Mouse (Mus musculus) ZHBTc4 (cell line): ENCODE measurements around the gene Tedc2.

Experiments used
- DNase-seq: peaks from one replicate; pipeline ENCODE4 v3.0.0-alpha.2; 2011; ENCODE audit warnings: low read depth, low spot score

Tedc2 gene

GRCm38 (mm10) chr17:24220435-24221411 is at the start of gene Tedc2:
Gene Tedc2 (minus strand): TSS chr17:24220851.
- DNase-seq = peak; percentile 97

DNA sequence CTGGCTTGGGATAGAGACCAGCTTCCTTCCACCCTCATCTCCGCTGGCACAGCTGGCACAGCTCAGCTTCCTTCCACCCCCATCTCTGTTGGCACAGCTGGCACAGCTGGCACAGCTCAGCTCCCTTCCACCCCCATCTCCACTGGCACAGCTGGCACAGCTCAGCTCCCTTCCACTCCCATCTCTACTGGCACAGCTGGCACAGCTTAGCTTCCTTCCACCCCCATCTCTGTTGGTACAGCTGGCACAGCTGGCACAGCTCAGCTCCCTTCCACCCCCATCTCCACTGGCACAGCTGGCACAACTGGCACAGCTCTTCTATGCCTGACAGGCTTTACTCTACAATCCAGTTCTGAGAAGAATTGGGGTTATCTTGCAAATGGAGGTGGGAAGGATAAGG is 46.5 kb upstream of the Tedc2 start:
- no peak for DNase-seq

- DNase-seq = no peak
These were observed 44.1 kb upstream of the Tedc2 start for GRCm38 (mm10) chr17:24264766-24265165.

- DNase-seq = no peak
These were observed 39.9 kb upstream of the Tedc2 start for GRCm38 (mm10) chr17:24260516-24260915.

DNA sequence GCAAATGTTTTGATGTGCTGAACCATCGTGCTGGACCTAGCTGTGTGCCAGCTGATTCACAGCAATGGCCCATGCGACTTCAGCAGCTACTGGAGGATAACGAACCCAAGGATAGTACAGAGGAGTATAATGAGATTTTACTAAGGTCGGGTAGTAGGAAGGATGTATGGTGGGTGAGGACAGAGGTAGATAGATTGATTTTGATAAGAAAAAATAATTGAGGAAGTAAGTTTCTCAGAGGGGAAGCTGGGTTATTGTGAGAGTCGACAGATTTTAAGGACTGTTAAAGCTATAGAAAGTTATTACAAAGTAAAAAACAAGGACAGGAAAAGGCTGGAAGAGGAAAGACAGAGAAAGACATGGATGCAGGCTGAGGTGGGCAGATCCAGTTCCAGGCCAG is 39.1 kb upstream of the Tedc2 start:
- DNase-seq = no peak

DNA sequence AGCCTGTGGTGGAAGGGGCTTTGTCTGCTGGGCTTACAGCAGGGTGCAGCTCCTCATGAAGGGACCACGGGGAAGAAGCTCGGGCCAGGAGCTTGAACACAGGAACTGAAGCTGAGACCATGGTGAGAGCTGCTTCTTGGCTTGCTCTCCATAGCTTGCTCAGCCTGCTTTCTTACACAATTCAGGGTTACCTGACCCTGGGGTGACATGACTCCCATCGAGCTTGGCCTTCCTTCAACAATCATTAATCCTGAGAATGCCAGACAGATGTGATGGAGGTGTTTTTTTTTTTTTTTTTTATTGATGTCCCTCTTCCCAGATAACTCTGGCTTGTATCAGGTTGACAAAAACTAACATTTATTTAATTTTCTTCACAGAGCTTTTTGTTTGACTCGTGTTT is 38.3 kb upstream of the Tedc2 start:
- no peak for DNase-seq

DNA sequence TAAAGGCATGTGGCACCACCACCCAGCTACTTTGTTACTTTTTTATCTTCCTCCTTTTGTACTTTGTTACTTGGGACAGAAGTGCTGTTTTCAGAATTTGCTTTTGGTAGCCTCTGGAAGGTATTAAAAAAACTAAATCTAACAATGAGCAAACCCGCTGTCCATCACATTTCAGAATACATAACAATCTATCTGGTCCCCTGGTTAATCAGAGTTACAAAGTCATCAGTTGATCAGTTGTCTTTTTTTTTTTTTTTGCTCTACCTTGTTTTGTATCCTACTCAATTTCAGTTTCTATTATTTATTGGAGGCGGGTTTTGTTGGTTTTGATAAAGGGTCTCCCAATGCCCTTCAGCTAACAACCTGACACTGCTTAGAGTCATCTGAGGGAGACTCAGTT is 31.7 kb upstream of the Tedc2 start:
- no peak for DNase-seq

DNA sequence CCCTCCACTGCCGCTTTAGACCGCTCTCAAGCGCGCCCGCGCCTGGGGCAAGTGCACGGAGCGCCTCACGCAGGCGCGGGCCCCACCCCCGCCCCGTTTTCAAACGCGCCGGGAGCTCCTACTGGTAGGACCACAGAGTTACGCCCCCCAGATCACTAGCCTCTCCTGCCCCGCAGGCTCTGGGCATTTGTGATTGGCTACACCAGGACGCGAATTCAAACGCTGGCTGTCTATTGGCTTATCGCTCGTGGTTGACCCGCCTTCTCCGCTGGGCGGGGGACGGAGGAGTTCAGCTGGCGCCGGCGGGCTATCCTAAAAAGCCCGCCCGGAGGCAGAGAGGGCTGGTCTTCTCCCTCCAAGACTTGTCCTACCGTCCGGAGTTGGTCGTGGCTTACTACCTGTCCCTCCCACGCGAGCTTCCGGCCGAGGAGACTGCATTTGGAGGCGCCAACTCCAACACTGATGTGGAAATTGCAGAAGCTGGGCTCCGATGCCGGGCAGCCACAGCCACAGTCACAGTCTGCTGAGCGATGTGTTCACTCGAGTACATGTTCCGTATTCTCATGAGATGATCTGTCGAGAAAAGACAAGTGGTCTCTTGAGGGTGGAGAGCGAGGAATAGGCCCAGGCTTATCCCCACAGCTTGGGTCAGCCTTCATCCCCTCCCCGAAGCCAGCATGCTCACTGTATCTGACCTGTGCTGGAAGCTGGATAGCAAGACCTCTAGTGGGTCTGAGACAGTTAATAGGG is 30.8 kb upstream of the Tedc2 start, which contains the start of gene Ccnf:
Ccnf (minus strand) TSS at position 165 of the 750 bp plus-strand sequence.
- DNase-seq = peak; percentile 100

GRCm38 (mm10) chr17:24250988-24251319 is 30.3 kb upstream of the Tedc2 start:
- DNase-seq = no peak

- DNase-seq = peak; percentile 72
These were observed 28.0 kb upstream of the Tedc2 start for GRCm38 (mm10) chr17:24248641-24249040.

DNA sequence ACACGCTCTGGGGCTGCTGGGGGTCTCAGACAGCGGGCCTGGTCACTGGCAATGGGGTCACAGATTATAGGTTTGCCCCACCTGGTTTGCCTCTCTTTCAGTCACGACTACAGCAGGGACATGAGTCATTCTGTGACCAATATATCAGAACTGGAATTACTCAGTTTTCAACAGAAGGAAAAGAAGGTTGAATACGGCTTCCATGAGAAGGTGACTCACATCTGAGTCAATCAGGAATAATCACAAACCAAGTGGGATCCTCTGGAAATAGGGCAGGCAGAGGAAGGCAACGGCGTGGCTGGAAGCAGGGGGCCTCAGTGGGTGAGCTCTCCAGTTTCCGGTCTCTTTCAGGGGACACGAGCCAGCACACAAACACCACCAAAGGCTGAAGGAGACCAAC is 23.4 kb upstream of the Tedc2 start:
- DNase-seq = no peak

DNA sequence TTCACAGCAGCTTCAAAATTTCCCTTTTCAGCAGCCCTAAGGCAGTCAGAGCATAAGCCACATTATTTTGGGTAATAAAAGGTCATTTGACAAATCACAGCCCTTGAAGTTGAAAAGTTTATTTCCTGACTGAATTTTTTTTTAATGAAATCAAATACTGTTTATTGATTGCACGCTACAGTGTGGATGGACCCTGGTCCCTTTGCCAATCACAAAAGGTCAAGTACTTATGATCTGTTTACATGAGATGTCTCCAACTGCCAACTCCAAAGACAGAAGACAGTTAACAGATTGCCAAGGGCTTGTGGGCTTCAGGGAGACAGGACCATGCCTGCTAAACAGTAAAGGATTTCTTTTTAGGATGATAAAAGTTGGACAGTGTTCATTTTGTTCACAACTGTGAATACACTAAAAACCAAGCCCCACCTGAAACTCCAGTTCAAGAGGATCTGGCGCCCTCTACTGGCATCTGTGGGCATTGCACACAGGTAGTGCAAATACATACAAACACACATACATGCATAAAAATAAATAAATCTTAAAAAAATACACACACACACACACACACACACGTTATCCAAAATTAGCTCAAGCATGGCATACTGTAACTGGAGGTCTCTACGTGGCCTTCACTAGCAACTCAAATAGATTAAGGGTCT is 22.8 kb upstream of the Tedc2 start:
- peak; percentile 79 for DNase-seq

- no peak for DNase-seq
These were observed 16.3 kb upstream of the Tedc2 start for GRCm38 (mm10) chr17:24236921-24237320.

DNA sequence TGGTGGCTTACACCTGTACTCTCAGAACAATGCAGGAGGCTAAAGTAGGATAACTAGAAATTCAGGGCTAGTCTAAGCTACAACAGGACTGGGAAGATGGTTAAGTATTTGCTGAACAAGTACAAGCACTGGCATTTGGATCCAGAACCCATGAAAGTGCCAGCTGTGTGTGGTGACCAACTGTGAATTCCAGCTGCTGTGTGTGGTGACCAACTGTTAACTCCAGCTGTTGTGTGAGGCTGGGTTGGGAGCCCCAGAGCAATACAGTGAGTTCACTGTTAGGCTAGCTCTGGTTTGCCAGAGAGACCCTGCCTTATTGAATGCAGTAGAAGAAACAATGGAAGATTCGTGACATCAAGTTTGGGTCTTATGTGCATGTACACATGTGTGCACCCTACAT is 15.8 kb upstream of the Tedc2 start:
- no peak for DNase-seq

GRCm38 (mm10) chr17:24227941-24228340 is 7.3 kb upstream of the Tedc2 start:
- peak; percentile 60 for DNase-seq

DNA sequence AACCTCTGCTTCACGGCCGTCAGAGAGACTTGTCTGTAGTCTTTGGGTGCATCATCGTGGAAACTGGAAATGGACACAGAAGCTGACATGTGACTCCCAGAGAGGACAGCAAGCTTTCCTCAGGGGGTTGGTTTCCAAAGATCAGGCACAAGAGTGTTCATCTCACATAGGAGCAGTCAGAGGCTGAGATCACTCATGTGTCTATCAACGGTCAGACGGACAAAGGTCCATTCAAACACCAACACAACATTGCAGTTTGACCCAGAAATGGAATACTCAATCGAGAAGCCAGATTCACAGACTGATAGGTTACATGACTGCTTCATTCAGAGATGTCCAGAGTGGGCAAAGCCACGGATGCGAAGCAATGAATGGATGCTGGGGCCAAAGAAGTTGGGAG is 6.1 kb upstream of the Tedc2 start:
- no peak for DNase-seq

- DNase-seq = no peak
These were observed 5.2 kb upstream of the Tedc2 start for GRCm38 (mm10) chr17:24225851-24226250.

- no peak for DNase-seq
These were observed 4.1 kb upstream of the Tedc2 start for GRCm38 (mm10) chr17:24224741-24225140.

- DNase-seq = no peak
These were observed 2.9 kb upstream of the Tedc2 start for GRCm38 (mm10) chr17:24223513-24223912.

- DNase-seq = no peak
These were observed 2.0 kb upstream of the Tedc2 start for GRCm38 (mm10) chr17:24222653-24223052.

DNA sequence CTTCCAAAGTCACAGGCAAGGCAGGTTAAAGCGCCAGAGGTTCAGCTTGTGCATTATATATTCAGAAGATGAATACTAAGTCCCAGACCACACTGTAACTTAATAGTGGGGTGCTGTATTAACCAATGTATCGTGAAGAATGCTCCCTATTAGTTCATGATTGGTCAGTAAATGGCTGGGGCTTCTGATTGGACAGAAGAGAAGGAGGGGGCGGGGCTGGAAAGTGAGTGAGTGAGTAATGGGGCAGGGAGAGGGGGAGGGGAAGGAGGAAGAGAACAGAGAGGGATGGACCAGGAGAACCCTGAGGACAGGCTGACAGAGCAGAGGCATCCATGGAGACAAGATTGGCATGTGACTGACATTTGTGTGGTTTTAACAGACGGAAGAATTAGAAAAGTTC is 3.8 kb downstream of the Tedc2 start:
- peak; percentile 90 for DNase-seq

DNA sequence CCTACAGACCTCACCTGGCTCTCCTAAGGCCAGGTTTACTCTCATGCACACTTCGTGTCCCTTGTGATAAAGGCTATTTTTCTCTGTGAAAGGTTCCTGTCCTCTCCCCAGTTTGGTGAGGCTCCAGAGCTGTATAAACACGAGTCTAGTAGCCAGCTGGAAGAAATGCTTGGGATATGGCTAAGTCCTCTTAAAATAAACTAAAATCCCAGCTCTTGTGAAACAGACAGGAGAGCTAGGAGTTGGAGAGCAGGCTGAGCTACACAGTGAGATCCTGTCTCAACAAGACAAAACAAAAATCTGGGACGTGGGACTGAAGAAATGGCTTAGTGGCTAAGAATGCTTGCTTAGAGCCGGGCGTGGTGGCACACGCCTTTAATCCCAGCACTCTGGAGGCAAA is 7.5 kb downstream of the Tedc2 start:
- DNase-seq = no peak
